Mouse (Mus musculus): ENCODE measurements at regions not wholly inside any gene's neighbourhood (a gene's known extent, or its start where the extent isn't known, plus 50 kb on each side); places are given as distances from the start of the nearest gene placed in this dataset.

DNA sequence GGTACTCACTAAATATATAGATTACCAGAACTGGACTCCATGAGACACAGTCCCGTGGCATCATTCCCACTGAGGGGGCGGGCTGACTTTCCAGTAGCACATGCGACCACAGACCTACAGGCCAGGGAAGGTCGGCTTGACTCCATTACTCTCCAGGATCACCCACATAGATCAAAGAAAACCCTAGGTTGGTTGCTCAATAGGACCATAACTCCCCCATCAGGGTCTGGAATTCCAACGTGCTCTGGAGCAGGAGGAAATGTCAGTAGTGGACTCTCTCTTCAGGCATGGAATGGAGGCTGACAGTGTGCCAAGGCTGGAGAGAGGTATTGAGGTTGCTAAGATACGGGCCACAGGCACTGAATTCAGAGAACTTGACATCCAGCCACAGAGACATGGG, 482.0 kb upstream of the Tbx3 start:
- TF ChIP-seq ZC3H11A (IDR thresholded peaks at IDR 0.05; ENCODE audit: low read depth, low read length): no peak
- TF ChIP-seq NELFE (IDR thresholded peaks at IDR 0.05; ENCODE audit: low read depth, low read length): no peak
- TF ChIP-seq MAZ (IDR thresholded peaks at IDR 0.05; ENCODE audit: low read depth, low read length): no peak
- TF ChIP-seq GABPA (IDR thresholded peaks at IDR 0.05; ENCODE audit: low read depth, low read length): no peak
- TF ChIP-seq NRF1 (IDR thresholded peaks at IDR 0.05; ENCODE audit: insufficient read depth, low read depth, low read length, poor library complexity, severe bottlenecking): no peak
- no peak for TF ChIP-seq SIN3A (IDR thresholded peaks at IDR 0.05; ENCODE audit: low read length)
- TF ChIP-seq ZNF384 (IDR thresholded peaks at IDR 0.05; ENCODE audit: low read depth, low read length): no peak
- TF ChIP-seq USF2 (IDR thresholded peaks at IDR 0.05; ENCODE audit: borderline replicate concordance in 1 of 2, insufficient read depth in 1 of 2, low read depth in 1 of 2, low read length in 2 of 2): no peak
- TF ChIP-seq POLR2A (IDR thresholded peaks at IDR 0.05; ENCODE audit: control insufficient read depth in 1 of 2, insufficient read depth in 1 of 2, low read depth in 1 of 2, low read length in 2 of 2, poor library complexity in 1 of 2): no peak
- Histone ChIP-seq H3K9me3 (replicated peaks; ENCODE audit: insufficient read depth, low read length) (no peaks in the 10 kb centered on the region), H3K27me3 (ENCODE audit: control insufficient read depth in 1 of 2, insufficient read depth in 2 of 2, low read length in 2 of 2) (no peaks in the 10 kb centered on the region), H3K4me3 (ENCODE audit: control insufficient read depth in 1 of 2, insufficient read depth in 1 of 2, low read depth in 2 of 2, low read length in 2 of 2) (no peak overlapping the region), H3K9ac (ENCODE audit: control insufficient read depth, low read depth, low read length, poor library complexity, severe bottlenecking) (no peak overlapping the region), H3K4me1 (ENCODE audit: control insufficient read depth in 1 of 2, insufficient read depth in 2 of 2, low read length in 2 of 2) (no peaks in the 10 kb centered on the region), H3K27ac (ENCODE audit: control insufficient read depth, low read depth, low read length) (no peak overlapping the region), H3K79me2 (ENCODE audit: control insufficient read depth, insufficient read depth, low read length, poor library complexity) (no peaks in the 10 kb centered on the region), H3K36me3 (ENCODE audit: control insufficient read depth in 1 of 2, insufficient read depth in 2 of 2, low read length in 2 of 2) (no peaks in the 10 kb centered on the region)
- no peak for DNase-seq (ENCODE audit: low read depth, low spot score)

GRCm38 (mm10) chr5:119193699-119194681, 476.5 kb upstream of the Tbx3 start:
- no peak for DNase-seq (ENCODE audit: low read depth, low spot score)
- H3K9me3 ChIP-seq (replicated peaks; ENCODE audit: insufficient read depth, low read length): no peaks in the 10 kb centered on the region
- H3K79me2 ChIP-seq (ENCODE audit: control insufficient read depth, insufficient read depth, low read length, poor library complexity): no peaks in the 10 kb centered on the region
- H3K4me1 ChIP-seq (ENCODE audit: control insufficient read depth in 1 of 2, insufficient read depth in 2 of 2, low read length in 2 of 2): no peaks in the 10 kb centered on the region
- no peaks in the 10 kb centered on the region for H3K27me3 ChIP-seq (ENCODE audit: control insufficient read depth in 1 of 2, insufficient read depth in 2 of 2, low read length in 2 of 2)
- no peaks in the 10 kb centered on the region for H3K36me3 ChIP-seq (ENCODE audit: control insufficient read depth in 1 of 2, insufficient read depth in 2 of 2, low read length in 2 of 2)
- H3K4me3 ChIP-seq (ENCODE audit: control insufficient read depth in 1 of 2, insufficient read depth in 1 of 2, low read depth in 2 of 2, low read length in 2 of 2): no peak overlapping the region
- no peak for TF ChIP-seq ZKSCAN1 (IDR thresholded peaks at IDR 0.05; ENCODE audit: low read depth, low read length)
- no peak for TF ChIP-seq USF1 (IDR thresholded peaks at IDR 0.05; ENCODE audit: low read depth, low read length)
- TF ChIP-seq TCF12 (IDR thresholded peaks at IDR 0.05; ENCODE audit: low read depth, low read length): no peak
- TF ChIP-seq MXI1 (IDR thresholded peaks at IDR 0.05; ENCODE audit: low read depth, low read length): no peak
- no peak for TF ChIP-seq TBP (IDR thresholded peaks at IDR 0.05; ENCODE audit: low read depth, low read length)
- TF ChIP-seq GATA1 (IDR thresholded peaks at IDR 0.05; ENCODE audit: low read depth, low read length): no peak
- no peak for TF ChIP-seq MAZ (IDR thresholded peaks at IDR 0.05; ENCODE audit: low read depth, low read length)
- no peak for TF ChIP-seq MAX (IDR thresholded peaks at IDR 0.05; ENCODE audit: low read length)
- TF ChIP-seq ETS1 (IDR thresholded peaks at IDR 0.05; ENCODE audit: low read depth, low read length): no peak
- H3K27ac ChIP-seq (ENCODE audit: control insufficient read depth, low read depth, low read length): no peak overlapping the region
- H3K9ac ChIP-seq (ENCODE audit: control insufficient read depth, low read depth, low read length, poor library complexity, severe bottlenecking): no peak overlapping the region
